Mouse (Mus musculus) brain, embryonic 14.5 days (tissue): ENCODE results near the gene Arrdc5.

ENCODE experiments used
- CTCF ChIP-seq: fragments of 200-500 bp; IDR thresholded peaks from 2 replicates; pipeline ENCODE4 v1.5.1; 2012; ENCODE audit warnings: inconsistent platforms, mild to moderate bottlenecking, moderate library complexity, borderline replicate concordance; ENCODE audit not compliant: insufficient read depth, insufficient read length; ENCODE audit errors: extremely low read depth
- POLR2A ChIP-seq: fragments of 200-500 bp; IDR thresholded peaks from 2 replicates; pipeline ENCODE4 v1.6.1; 2012; ENCODE audit warnings: mild to moderate bottlenecking, inconsistent platforms, borderline replicate concordance; ENCODE audit not compliant: poor library complexity, insufficient read depth, insufficient read length, severe bottlenecking; ENCODE audit errors: extremely low read depth

DNA sequence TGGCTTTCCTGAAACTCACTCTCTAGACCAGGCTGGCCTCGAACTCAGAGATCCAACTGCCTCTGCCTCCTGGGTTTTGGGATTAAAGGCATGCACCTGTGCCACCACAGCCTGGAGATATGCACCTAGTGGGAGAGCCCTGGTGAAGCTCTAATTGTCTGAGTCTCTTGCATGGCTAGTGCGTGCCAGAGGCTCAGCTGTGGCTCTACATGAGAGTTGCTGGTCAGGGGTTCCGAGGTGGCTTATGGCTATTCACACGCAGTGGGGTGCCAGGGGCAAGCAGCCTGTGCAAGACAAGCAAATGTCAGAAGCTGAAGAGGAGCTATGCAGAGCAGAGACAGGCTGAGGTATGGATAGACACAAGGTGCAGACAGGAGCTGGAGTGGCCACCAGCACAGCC, 45.4 kb downstream of the Arrdc5 start:
- no peak for TF ChIP-seq POLR2A
- TF ChIP-seq CTCF = no peak
